Mouse (Mus musculus) liver, postnatal 0 days (tissue): ENCODE data around the gene Acsl4. TPM values are rescaled to one million over a fixed set of nuclear protein-coding genes. Genes with fewer than 3 reads are reported as not detected.

ENCODE experiments used
- ATAC-seq: fragments of 200-750 bp; cut with Nextera tagmentation; 2 replicates; pipeline ENCODE4 v1.8.0; 2017; ENCODE audit warnings: mild to moderate bottlenecking, moderate library complexity
- DNase-seq: peaks from one replicate; pipeline ENCODE4 v3.0.0-alpha.2; 2016
- H3K27ac ChIP-seq: fragments of 300-500 bp; sonication (generic); 2 replicates; pipeline ENCODE4 v1.5.1; 2014; ENCODE audit warnings: antibody characterized with exemption, moderate library complexity, mild to moderate bottlenecking, low read depth
- H3K27me3 ChIP-seq: fragments of 300-500 bp; sonication (generic); 2 replicates; pipeline ENCODE4 v1.6.1; 2014; ENCODE audit warnings: low read length, control low read depth, mixed read lengths; ENCODE audit not compliant: insufficient read depth
- H3K36me3 ChIP-seq: fragments of 300-500 bp; sonication (generic); replicated peaks from 2 replicates; pipeline ENCODE4 v1.6.1; 2014; ENCODE audit warnings: mild to moderate bottlenecking, control low read depth, low read length, moderate library complexity, mixed read lengths; ENCODE audit not compliant: insufficient read depth
- H3K4me1 ChIP-seq: fragments of 300-500 bp; sonication (generic); 2 replicates; pipeline ENCODE4 v1.6.1; 2014; ENCODE audit warnings: antibody characterized with exemption, mild to moderate bottlenecking, control low read depth; ENCODE audit not compliant: insufficient read depth
- H3K4me2 ChIP-seq: fragments of 300-500 bp; sonication (generic); 2 replicates; pipeline ENCODE4 v1.6.1; 2014; ENCODE audit warnings: low read depth, mild to moderate bottlenecking, low read length, moderate library complexity, mixed read lengths
- H3K4me3 ChIP-seq: fragments of 300-500 bp; sonication (generic); 2 replicates; pipeline ENCODE4 v1.5.1; 2014; ENCODE audit warnings: low read depth, low read length
- H3K9ac ChIP-seq: fragments of 300-500 bp; sonication (generic); replicated peaks from 2 replicates; pipeline ENCODE4 v1.6.1; 2014; ENCODE audit warnings: mild to moderate bottlenecking, moderate library complexity
- H3K9me3 ChIP-seq: fragments of 300-500 bp; sonication (generic); 2 replicates; pipeline ENCODE4 v1.6.1; 2016; ENCODE audit warnings: mild to moderate bottlenecking, control low read depth, low read length, mixed read lengths
- CTCF ChIP-seq: sonication (generic); IDR thresholded peaks from 2 replicates; pipeline ENCODE4 v1.5.1; 2016; ENCODE audit warnings: antibody characterized with exemption, low read depth
- EP300 ChIP-seq: IDR thresholded peaks from 2 replicates; pipeline ENCODE4 v1.6.1; 2016; ENCODE audit warnings: antibody characterized with exemption, low read depth, mild to moderate bottlenecking
- whole genome bisulfite sequencing: fragments of 180-500 bp; shearing (Covaris S2); extraction: QIAGEN DNeasy Blood & Tissue Kit; methylation state at CpG from one replicate; pipeline ENCODE4 v1.1.7; 2014; ENCODE audit not compliant: insufficient replicate concordance; 5-methylcytosine and 5-hydroxymethylcytosine counted together
- polyA plus RNA-seq: library from polyadenylated mRNA; unstranded; fragments of >200 nt; fragmentation: Nextera tagmentation; extraction: Ambion mirVana; gene quantifications from 2 replicates; pipeline ENCODE4 v1.2.1, GENCODE M21; 2015

Gene Acsl4
- polyA plus RNA-seq, 1 experiment from 2014 or later: 16.7 TPM

GRCm38 (mm10) chrX:142387634-142388033 lies 2.7 kb downstream of the Acsl4 start:
- H3K4me2 ChIP-seq: no peak overlapping the region
- no peaks in the 10 kb centered on the region for H3K36me3 ChIP-seq
- no peak overlapping the region for H3K9ac ChIP-seq
- H3K4me1 ChIP-seq: peaks cover 11% of the 10 kb centered on the region
- no peak overlapping the region for H3K4me3 ChIP-seq
- 57% methylated on average over 1 of the region's 1 CpGs for WGBS
- no peak for TF ChIP-seq EP300
- peak; percentile 35 for TF ChIP-seq CTCF
- ATAC-seq (no peak), DNase-seq (no peak)
- no peak overlapping the region for H3K27ac ChIP-seq
- H3K27me3 ChIP-seq: no peaks in the 10 kb centered on the region
- no peaks in the 10 kb centered on the region for H3K9me3 ChIP-seq

- TF ChIP-seq CTCF (no peak), EP300 (no peak)
- Histone ChIP-seq H3K36me3 (no peaks in the 10 kb centered on the region), H3K4me3 (no peak overlapping the region), H3K4me1 (peaks cover 8% of the 10 kb centered on the region), H3K27me3 (no peaks in the 10 kb centered on the region), H3K4me2 (0 out of 2 replicates have a peak overlapping the region, but pooled peaks have one; percentile 22), H3K9me3 (no peaks in the 10 kb centered on the region), H3K9ac (no peak overlapping the region), H3K27ac (no peak overlapping the region)
- ATAC-seq (peak; percentile 83), DNase-seq (peak; percentile 20)
- 56% methylated on average over 3 of the region's 3 CpGs for WGBS
These were observed 5.4 kb downstream of the Acsl4 start for GRCm38 (mm10) chrX:142384918-142385317.

DNA sequence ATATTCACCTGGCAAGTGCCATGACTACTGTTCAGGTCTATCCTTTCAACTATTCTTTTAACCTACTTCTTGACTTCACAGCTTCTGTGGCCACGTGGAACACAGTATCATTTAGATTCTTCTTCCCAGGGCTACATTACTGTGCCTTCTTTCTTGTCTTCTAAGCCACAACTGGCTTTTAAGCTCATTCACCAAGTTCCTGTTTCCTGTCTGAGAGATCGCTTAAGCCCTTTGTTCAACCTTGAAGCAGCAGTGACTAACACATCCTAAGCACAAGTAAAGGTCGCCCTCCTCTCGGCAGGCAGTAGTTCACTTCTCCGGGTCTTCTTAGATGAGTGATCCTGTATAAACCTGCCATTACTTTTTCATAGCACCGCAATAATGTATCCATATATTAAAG lies 10.4 kb downstream of the Acsl4 start:
- Histone ChIP-seq H3K4me2 (no peak overlapping the region), H3K27ac (no peak overlapping the region), H3K4me1 (peaks cover 8% of the 10 kb centered on the region), H3K4me3 (no peak overlapping the region), H3K9me3 (no peaks in the 10 kb centered on the region), H3K36me3 (no peaks in the 10 kb centered on the region), H3K27me3 (no peaks in the 10 kb centered on the region), H3K9ac (no peak overlapping the region)
- TF ChIP-seq CTCF (no peak), EP300 (no peak)
- 60% methylated on average over 6 of the region's 6 CpGs for WGBS
- DNase-seq: no peak
- ATAC-seq: no peak

GRCm38 (mm10) chrX:142378048-142378447 lies 12.3 kb downstream of the Acsl4 start:
- Histone ChIP-seq H3K4me3 (no peak overlapping the region), H3K4me2 (no peak overlapping the region), H3K4me1 (peaks cover 1% of the 10 kb centered on the region), H3K36me3 (no peaks in the 10 kb centered on the region), H3K27ac (no peak overlapping the region), H3K27me3 (no peaks in the 10 kb centered on the region), H3K9ac (no peak overlapping the region), H3K9me3 (no peaks in the 10 kb centered on the region)
- WGBS: 75% methylated on average over 6 of the region's 6 CpGs
- ATAC-seq: no peak
- TF ChIP-seq CTCF (peak; percentile 35; the same call in 1 of the 2 replicates), EP300 (no peak)
- DNase-seq: no peak

- H3K9me3 ChIP-seq: no peaks in the 10 kb centered on the region
- TF ChIP-seq EP300: no peak
- no peak for TF ChIP-seq CTCF
- H3K4me1 ChIP-seq: no peaks in the 10 kb centered on the region; the same call in 1 of the 2 replicates
- WGBS: 39% methylated on average over 3 of the region's 3 CpGs
- H3K36me3 ChIP-seq: no peaks in the 10 kb centered on the region
- DNase-seq: no peak
- H3K4me3 ChIP-seq: no peak overlapping the region
- no peak for ATAC-seq
- no peak overlapping the region for H3K27ac ChIP-seq
- H3K9ac ChIP-seq: no peak overlapping the region
- no peaks in the 10 kb centered on the region for H3K27me3 ChIP-seq
- no peak overlapping the region for H3K4me2 ChIP-seq
These were observed 13.0 kb downstream of the Acsl4 start for GRCm38 (mm10) chrX:142377358-142377757.

- no peak for ATAC-seq
- no peak for TF ChIP-seq EP300
- TF ChIP-seq CTCF: no peak
These were observed 13.6 kb downstream of the Acsl4 start for GRCm38 (mm10) chrX:142376747-142377146.

DNA sequence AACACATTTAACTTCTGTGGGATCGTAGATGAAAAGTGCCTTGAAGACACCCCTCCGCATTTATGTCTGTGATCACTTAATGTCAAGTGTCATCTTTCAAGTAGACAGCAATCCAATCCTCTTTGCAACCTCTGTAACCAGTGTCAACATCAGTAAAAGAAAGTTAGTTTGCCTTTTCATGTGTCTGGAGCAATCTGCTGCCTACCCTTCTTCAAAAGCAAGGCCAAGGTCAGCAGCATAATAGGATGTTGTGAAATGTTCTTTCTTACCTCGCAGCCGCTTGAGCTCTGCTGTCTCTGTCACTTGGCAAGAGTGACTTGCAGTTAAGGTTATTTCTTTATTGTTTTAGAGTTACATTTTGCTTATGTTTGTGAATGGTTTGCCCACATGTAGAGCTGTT lies 14.8 kb downstream of the Acsl4 start:
- no peaks in the 10 kb centered on the region; the same call in 1 of the 2 replicates for H3K4me1 ChIP-seq
- no peak overlapping the region for H3K27ac ChIP-seq
- WGBS: 66% methylated on average over 4 of the region's 4 CpGs
- no peaks in the 10 kb centered on the region for H3K9me3 ChIP-seq
- H3K4me2 ChIP-seq: no peak overlapping the region
- ATAC-seq (no peak), DNase-seq (no peak)
- H3K9ac ChIP-seq: no peak overlapping the region
- TF ChIP-seq CTCF (no peak), EP300 (no peak)
- no peak overlapping the region for H3K4me3 ChIP-seq
- H3K36me3 ChIP-seq: no peaks in the 10 kb centered on the region
- no peaks in the 10 kb centered on the region for H3K27me3 ChIP-seq

More at GRCm38 (mm10) chrX:142376747-142377146, 13.6 kb downstream of the Acsl4 start:
- DNase-seq: no peak
- H3K27me3 ChIP-seq: no peaks in the 10 kb centered on the region
- H3K27ac ChIP-seq: no peak overlapping the region
- H3K9ac ChIP-seq: no peak overlapping the region
- H3K36me3 ChIP-seq: no peaks in the 10 kb centered on the region
- H3K9me3 ChIP-seq: no peaks in the 10 kb centered on the region
- 36% methylated on average over 3 of the region's 3 CpGs for WGBS
- no peak overlapping the region for H3K4me2 ChIP-seq
- H3K4me1 ChIP-seq: no peaks in the 10 kb centered on the region; the same call in 1 of the 2 replicates
- H3K4me3 ChIP-seq: no peak overlapping the region
